15 mouse cellular contexts compared by ENCODE assay signal in genomic region chr17:75707687-75708086, GRCm38 (mm10).
DNase-seq lines count a peak whose midpoint lies in the region.
"Had no signal": no experiment of that assay in that cellular context is flagged by ENCODE, and none has a peak within 500 bp of the region (broad histone marks: within the 10 kb centered on the region; RNA-seq: fewer than 3 reads in every experiment).

No protein-coding gene starts in this region.

- peak; percentile 33 to 43 for DNase-seq in frontal cortex, adult 2 months (ENCODE audit: extremely low spot score in 1 of 2, low spot score in 1 of 2)
- no peak for DNase-seq in frontal cortex, postnatal 14 days (ENCODE audit: low spot score in 2 of 2)
- peak; percentile 8 to 18 for DNase-seq in left cerebral cortex, adult 9 months (ENCODE audit: low spot score in 2 of 2)
- no peak for DNase-seq in left cerebral cortex, postnatal 4 days
- peak; percentile 62 for DNase-seq in brain, adult 2 months (ENCODE audit: low read depth, low spot score)
- peak; percentile 46 for DNase-seq in telencephalon, adult 2 months (ENCODE audit: low read depth, low spot score)
- no peak for DNase-seq in heart, postnatal 36 days
- DNase-seq: adrenal gland, adult 2 months; adrenal gland, postnatal 10 days; adrenal gland, postnatal 25 days; cerebellum, adult 11-12 months; cerebellum, adult 2 months; cerebellum, adult 9-10 months; cerebellum, postnatal 10 days; cerebellum, postnatal 25 days had no signal

- intact Hi-C loops in left cerebral cortex, postnatal 4 days (cut with DNase I): no loop called here
- intact Hi-C loops in heart, postnatal 36 days (cut with DNase I): no loop called here

Comparison
In these comparisons a context has a peak if more than half of its experiments do, and no peak if none do; other contexts are left out.
1. DNase-seq: peak in frontal cortex, adult 2 months (2 of 2), left cerebral cortex, adult 9 months (2 of 2), brain, adult 2 months (single experiment) and telencephalon, adult 2 months (single experiment); none in frontal cortex, postnatal 14 days (0 of 2), left cerebral cortex, postnatal 4 days (single experiment) and heart, postnatal 36 days (0 of 2).